Comparison of ENCODE assay signal across 33 mouse cellular contexts in genomic region chr17:45464255-45464654, GRCm38 (mm10). TPM values are rescaled to one million over a fixed set of nuclear protein-coding genes. Genes with fewer than 3 reads are reported as not detected.
"Had no signal": no experiment of that assay in that cellular context is flagged by ENCODE, and none has a peak within 500 bp of the region (broad histone marks: within the 10 kb centered on the region; RNA-seq: fewer than 3 reads in every experiment).

No protein-coding gene starts in this region.

- ATAC-seq: liver, embryonic 12.5 days; liver, postnatal 0 days; lung, postnatal 0 days; midbrain, embryonic 13.5 days; midbrain, embryonic 15.5 days; midbrain, embryonic 16.5 days had no signal

- H3K9me3 ChIP-seq: limb, embryonic 10.5 days; limb, embryonic 15.5 days; liver, embryonic 15.5 days; lung, embryonic 15.5 days; midbrain, embryonic 12.5 days; midbrain, embryonic 13.5 days had no signal

- H3K36me3 ChIP-seq: limb, embryonic 10.5 days; limb, embryonic 12.5 days; limb, embryonic 13.5 days; limb, embryonic 15.5 days; liver, embryonic 12.5 days; liver, embryonic 13.5 days; liver, embryonic 15.5 days; lung, embryonic 15.5 days; midbrain, embryonic 10.5 days; midbrain, embryonic 12.5 days; midbrain, embryonic 13.5 days; midbrain, embryonic 15.5 days had no signal

- H3K27ac ChIP-seq: limb, embryonic 10.5 days; limb, embryonic 12.5 days; limb, embryonic 13.5 days; limb, embryonic 15.5 days; liver, embryonic 12.5 days; liver, embryonic 13.5 days; liver, embryonic 14.5 days; liver, embryonic 15.5 days; lung, embryonic 15.5 days; macrophage; midbrain, embryonic 10.5 days; midbrain, embryonic 12.5 days; midbrain, embryonic 13.5 days; midbrain, embryonic 15.5 days had no signal

- DNase-seq: left cerebral cortex, postnatal 4 days; liver; liver, embryonic 13.5 days; liver, postnatal 0 days; lung, adult 18-20 months; lung, adult 2 months; lung, embryonic 14.5 days; lung, postnatal 10 days; lung, postnatal 14 days; lung, postnatal 36 days; lung, postnatal 4 days; midbrain, embryonic 14.5 days had no signal

- H3K4me2 ChIP-seq: limb, embryonic 12.5 days; limb, embryonic 13.5 days; limb, embryonic 15.5 days; liver, embryonic 11.5 days; liver, embryonic 12.5 days; liver, embryonic 13.5 days; liver, embryonic 15.5 days; lung, embryonic 14.5 days; lung, embryonic 15.5 days; midbrain, embryonic 11.5 days; midbrain, embryonic 12.5 days; midbrain, embryonic 13.5 days; midbrain, embryonic 15.5 days had no signal

- H3K4me1 ChIP-seq: limb, embryonic 12.5 days; limb, embryonic 13.5 days; limb, embryonic 15.5 days; liver, embryonic 12.5 days; liver, embryonic 13.5 days; liver, embryonic 15.5 days; lung, embryonic 15.5 days; midbrain, embryonic 10.5 days; midbrain, embryonic 12.5 days; midbrain, embryonic 13.5 days; midbrain, embryonic 15.5 days had no signal

- H3K27me3 ChIP-seq: limb, embryonic 12.5 days; limb, embryonic 13.5 days; limb, embryonic 15.5 days; liver, embryonic 12.5 days; liver, embryonic 13.5 days; liver, embryonic 15.5 days; lung, embryonic 15.5 days; megakaryocyte, embryonic 14.5 days; midbrain, embryonic 12.5 days; midbrain, embryonic 13.5 days; midbrain, embryonic 15.5 days had no signal

- H3K4me3 ChIP-seq: limb, embryonic 10.5 days; limb, embryonic 12.5 days; limb, embryonic 13.5 days; limb, embryonic 15.5 days; liver, embryonic 12.5 days; liver, embryonic 13.5 days; liver, embryonic 15.5 days; lung, embryonic 15.5 days; megakaryocyte, embryonic 14.5 days; midbrain, embryonic 10.5 days; midbrain, embryonic 12.5 days; midbrain, embryonic 13.5 days; midbrain, embryonic 15.5 days; myocyte had no signal

- H3K9ac ChIP-seq: limb, embryonic 12.5 days; limb, embryonic 13.5 days; limb, embryonic 15.5 days; liver, embryonic 12.5 days; liver, embryonic 13.5 days; liver, embryonic 14.5 days; liver, embryonic 15.5 days; liver, postnatal 0 days; lung, embryonic 14.5 days; lung, embryonic 15.5 days; midbrain, embryonic 12.5 days; midbrain, embryonic 13.5 days; midbrain, embryonic 15.5 days had no signal

RNA-seq across cellular contexts. Expression of gene Spats1, which starts 11.0 kb away (rescaled TPM):
- polyA plus RNA-seq: liver, adult 2 months; liver, postnatal 0 days; macrophage had no signal

RNA-seq across cellular contexts. Expression of gene Tcte1, which starts 59.0 kb away (rescaled TPM):
- polyA plus RNA-seq: liver, adult 2 months; liver, embryonic 13.5 days; liver, embryonic 14.5 days; liver, embryonic 16.5 days; liver, postnatal 0 days; macrophage; myocyte had no signal
